Mouse (Mus musculus): ENCODE results near the gene Tmem270. TPM values are rescaled to one million over a fixed set of nuclear protein-coding genes. Genes with fewer than 3 reads are reported as not detected.

Gene Tmem270
- total and polyA plus RNA-seq, 2 experiments from 2014 or later: 0.19 TPM; not detected in 1

DNA sequence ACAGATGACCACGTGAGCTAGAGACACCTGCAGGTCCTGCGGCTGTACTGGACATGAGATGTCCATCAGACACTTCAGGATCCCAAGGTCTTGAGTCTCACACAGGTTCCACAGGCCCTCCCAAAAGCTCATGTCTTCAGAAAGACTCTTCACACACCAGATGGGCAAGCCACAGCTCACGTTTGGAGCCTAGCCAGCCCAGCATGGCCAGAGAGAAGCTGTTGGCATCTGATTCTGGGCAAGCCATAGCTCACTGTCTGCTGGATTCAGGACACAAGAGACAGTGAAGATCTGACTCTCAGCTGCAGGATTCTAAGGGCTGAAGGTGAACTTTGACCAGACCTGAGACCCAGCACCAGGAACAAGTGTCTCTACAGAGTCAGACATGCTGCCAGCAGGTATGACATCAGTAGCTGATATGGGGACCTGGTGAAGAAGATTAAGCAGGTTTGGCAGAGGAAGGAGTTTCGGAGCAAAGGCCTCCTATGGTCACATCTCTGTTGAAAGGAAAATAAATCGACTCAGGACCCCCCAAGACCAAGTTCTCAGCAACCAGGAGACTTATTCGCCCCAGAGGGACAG is 13.7 kb upstream of the Tmem270 start:
- no peak overlapping the region for H3K9ac ChIP-seq (replicated peaks; ENCODE audit: low read length, poor library complexity, severe bottlenecking)
- no peaks in the 10 kb centered on the region for H3K9me3 ChIP-seq (ENCODE audit: low read length)
- H3K36me3 ChIP-seq (ENCODE audit: insufficient read depth, low read length): no peaks in the 10 kb centered on the region
- H3K27me3 ChIP-seq (ENCODE audit: insufficient read depth, low read length): no peaks in the 10 kb centered on the region
- 77% methylated on average over 6 of the region's 6 CpGs for WGBS
- no peak overlapping the region for H3K4me2 ChIP-seq (ENCODE audit: low read depth, low read length, poor library complexity, severe bottlenecking)
- no peak overlapping the region for H3K4me3 ChIP-seq (ENCODE audit: low read depth, low read length)
- H3K4me1 ChIP-seq (ENCODE audit: insufficient read depth, low read length): no peaks in the 10 kb centered on the region
- TF ChIP-seq CTCF (IDR thresholded peaks at IDR 0.05): no peak
- H3K27ac ChIP-seq (ENCODE audit: low read depth, low read length): no peak overlapping the region
- peak; percentile 63 for DNase-seq (ENCODE audit: low spot score)
- ATAC-seq (ENCODE audit: low FRiP score): no peak

DNA sequence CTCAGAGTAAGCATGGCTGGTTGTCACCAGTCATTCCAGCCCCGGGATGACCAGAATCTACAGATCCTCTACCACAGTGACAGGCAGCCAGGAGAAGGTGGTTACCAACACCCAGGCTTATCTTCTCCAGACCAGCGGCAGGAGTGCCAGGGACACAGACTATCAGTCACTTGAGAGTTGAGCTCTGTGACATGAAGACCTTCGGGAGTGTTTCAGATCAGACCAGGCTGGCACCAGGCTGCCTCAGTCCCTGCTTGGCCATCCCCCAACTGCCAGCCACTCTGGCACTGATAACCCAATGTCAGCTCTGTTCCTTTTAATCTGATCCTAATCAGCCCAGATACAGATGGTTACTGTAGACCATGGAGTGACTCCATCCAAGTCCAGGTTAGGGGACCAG is 12.6 kb upstream of the Tmem270 start:
- no peaks in the 10 kb centered on the region for H3K27me3 ChIP-seq (ENCODE audit: insufficient read depth, low read length)
- TF ChIP-seq CTCF (IDR thresholded peaks at IDR 0.05): no peak
- H3K4me3 ChIP-seq (ENCODE audit: low read depth, low read length): no peak overlapping the region
- WGBS: 93% methylated on average over 3 of the region's 3 CpGs
- H3K27ac ChIP-seq (ENCODE audit: low read depth, low read length): no peak overlapping the region
- H3K9me3 ChIP-seq (ENCODE audit: low read length): no peaks in the 10 kb centered on the region
- H3K9ac ChIP-seq (replicated peaks; ENCODE audit: low read length, poor library complexity, severe bottlenecking): no peak overlapping the region
- H3K4me2 ChIP-seq (ENCODE audit: low read depth, low read length, poor library complexity, severe bottlenecking): no peak overlapping the region
- ATAC-seq (ENCODE audit: low FRiP score) (no peak), DNase-seq (ENCODE audit: low spot score) (no peak)
- H3K36me3 ChIP-seq (ENCODE audit: insufficient read depth, low read length): no peaks in the 10 kb centered on the region
- no peaks in the 10 kb centered on the region for H3K4me1 ChIP-seq (ENCODE audit: insufficient read depth, low read length)

DNA sequence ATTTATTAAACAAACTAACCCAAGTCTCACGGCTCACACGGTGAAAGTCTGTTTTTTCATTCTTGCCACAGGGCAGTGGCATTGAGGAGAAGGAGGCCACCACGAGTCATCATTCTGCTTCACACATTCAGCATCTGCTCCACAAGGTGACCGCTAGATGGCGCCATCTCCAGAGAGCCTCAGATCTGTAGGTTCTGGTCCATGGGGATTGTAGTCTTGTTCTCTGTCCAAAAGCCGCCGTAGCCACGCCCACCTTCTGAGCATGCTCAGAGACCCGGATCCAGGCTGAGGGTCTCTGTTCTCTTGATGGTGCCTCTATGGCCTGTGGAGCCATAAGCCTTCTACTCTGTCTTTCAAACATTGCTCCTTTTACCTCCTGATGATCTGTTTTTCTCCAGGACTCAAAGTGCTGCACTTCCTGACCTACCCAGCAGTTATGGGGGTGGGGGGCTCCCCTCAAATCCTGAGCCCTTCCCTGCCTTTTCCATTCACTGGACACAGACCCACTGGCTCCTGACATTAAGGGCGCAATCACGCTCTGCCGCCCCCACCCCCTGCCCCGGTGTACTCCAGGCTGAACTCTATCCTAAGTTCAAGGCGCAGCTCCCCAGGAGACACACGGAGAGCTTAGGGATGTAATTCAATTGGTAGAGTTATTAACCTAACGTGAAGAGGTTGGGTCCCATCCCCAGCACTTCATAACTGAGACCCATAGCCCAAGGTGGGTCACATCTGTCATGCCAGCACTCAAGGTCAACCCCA is 11.7 kb upstream of the Tmem270 start:
- no peak overlapping the region for H3K27ac ChIP-seq (ENCODE audit: low read depth, low read length)
- H3K4me3 ChIP-seq (ENCODE audit: low read depth, low read length): no peak overlapping the region
- no peaks in the 10 kb centered on the region for H3K36me3 ChIP-seq (ENCODE audit: insufficient read depth, low read length)
- 51% methylated on average over 16 of the region's 16 CpGs for WGBS
- DNase-seq (ENCODE audit: low spot score) (peak; percentile 79), ATAC-seq (ENCODE audit: low FRiP score) (no peak)
- H3K9me3 ChIP-seq (ENCODE audit: low read length): no peaks in the 10 kb centered on the region
- H3K4me1 ChIP-seq (ENCODE audit: insufficient read depth, low read length): no peaks in the 10 kb centered on the region
- no peak overlapping the region for H3K9ac ChIP-seq (replicated peaks; ENCODE audit: low read length, poor library complexity, severe bottlenecking)
- H3K27me3 ChIP-seq (ENCODE audit: insufficient read depth, low read length): no peaks in the 10 kb centered on the region
- TF ChIP-seq CTCF (IDR thresholded peaks at IDR 0.05): peak; percentile 65
- H3K4me2 ChIP-seq (ENCODE audit: low read depth, low read length, poor library complexity, severe bottlenecking): no peak overlapping the region

DNA sequence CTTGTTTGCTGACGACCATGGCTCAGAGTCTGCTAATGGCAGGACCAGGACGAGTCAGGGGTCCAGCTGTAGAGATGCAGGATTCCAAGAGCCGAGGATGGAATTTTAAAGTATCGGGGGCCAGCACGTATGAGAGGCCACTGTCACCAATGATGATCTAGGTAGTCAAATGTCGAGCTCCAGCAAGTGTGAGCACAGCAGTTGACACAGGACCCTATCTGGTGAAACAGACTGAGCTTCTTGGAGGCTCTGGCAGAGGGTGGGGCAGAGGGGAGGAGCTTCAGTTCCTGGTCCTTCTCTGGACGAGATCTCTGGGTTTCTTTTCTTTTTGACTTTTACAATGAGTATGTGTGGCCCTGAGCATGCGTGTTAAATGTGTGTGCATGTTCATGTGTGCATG is 8.8 kb upstream of the Tmem270 start, which contains the start of gene Cldn13:
Gene Cldn13, minus strand, starts transcription at position 216 of the 400 bp plus-strand sequence.
- no peak for TF ChIP-seq CTCF (IDR thresholded peaks at IDR 0.05)
- Histone ChIP-seq H3K4me2 (ENCODE audit: low read depth, low read length, poor library complexity, severe bottlenecking) (no peak within 1 kb of the TSS), H3K27me3 (ENCODE audit: insufficient read depth, low read length) (no peaks in the 10 kb centered on the region), H3K36me3 (ENCODE audit: insufficient read depth, low read length) (no peaks in the 10 kb centered on the region), H3K4me3 (ENCODE audit: low read depth, low read length) (no peak within 1 kb of the TSS), H3K9me3 (ENCODE audit: low read length) (no peaks in the 10 kb centered on the region), H3K27ac (ENCODE audit: low read depth, low read length) (no peak within 1 kb of the TSS), H3K4me1 (ENCODE audit: insufficient read depth, low read length) (no peaks in the 10 kb centered on the region), H3K9ac (replicated peaks; ENCODE audit: low read length, poor library complexity, severe bottlenecking) (no peak within 1 kb of the TSS)
- DNase-seq (ENCODE audit: low spot score): no peak
- WGBS: 85% methylated on average over 8 of the region's 8 CpGs
- no peak for ATAC-seq (ENCODE audit: low FRiP score)

DNA sequence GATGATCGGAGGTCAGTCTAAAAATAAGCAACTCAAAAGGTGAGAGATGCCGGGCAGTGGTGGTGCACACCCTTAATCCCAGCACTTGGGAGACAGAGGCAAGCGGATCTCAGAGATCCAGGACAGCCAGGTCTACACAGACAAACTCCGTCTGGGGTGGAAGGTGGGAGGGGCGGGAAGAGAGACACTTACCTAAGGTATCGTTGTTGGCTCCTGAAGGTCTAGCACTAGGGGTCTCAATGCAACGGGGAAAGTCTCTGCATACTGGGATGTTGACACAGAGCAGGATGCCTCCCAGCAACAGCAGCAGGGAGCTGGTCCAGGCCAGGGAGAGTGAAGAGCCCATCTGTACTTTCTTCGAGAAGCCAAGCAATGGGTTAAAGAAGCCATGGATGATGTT is 8.0 kb upstream of the Tmem270 start:
- no peaks in the 10 kb centered on the region for H3K36me3 ChIP-seq (ENCODE audit: insufficient read depth, low read length)
- ATAC-seq (ENCODE audit: low FRiP score) (no peak), DNase-seq (ENCODE audit: low spot score) (no peak)
- no peak overlapping the region for H3K9ac ChIP-seq (replicated peaks; ENCODE audit: low read length, poor library complexity, severe bottlenecking)
- H3K27ac ChIP-seq (ENCODE audit: low read depth, low read length): no peak overlapping the region
- 88% methylated on average over 8 of the region's 8 CpGs for WGBS
- no peak overlapping the region for H3K4me2 ChIP-seq (ENCODE audit: low read depth, low read length, poor library complexity, severe bottlenecking)
- no peak overlapping the region for H3K4me3 ChIP-seq (ENCODE audit: low read depth, low read length)
- TF ChIP-seq CTCF (IDR thresholded peaks at IDR 0.05): no peak
- no peaks in the 10 kb centered on the region for H3K9me3 ChIP-seq (ENCODE audit: low read length)
- H3K4me1 ChIP-seq (ENCODE audit: insufficient read depth, low read length): no peaks in the 10 kb centered on the region
- H3K27me3 ChIP-seq (ENCODE audit: insufficient read depth, low read length): no peaks in the 10 kb centered on the region

DNA sequence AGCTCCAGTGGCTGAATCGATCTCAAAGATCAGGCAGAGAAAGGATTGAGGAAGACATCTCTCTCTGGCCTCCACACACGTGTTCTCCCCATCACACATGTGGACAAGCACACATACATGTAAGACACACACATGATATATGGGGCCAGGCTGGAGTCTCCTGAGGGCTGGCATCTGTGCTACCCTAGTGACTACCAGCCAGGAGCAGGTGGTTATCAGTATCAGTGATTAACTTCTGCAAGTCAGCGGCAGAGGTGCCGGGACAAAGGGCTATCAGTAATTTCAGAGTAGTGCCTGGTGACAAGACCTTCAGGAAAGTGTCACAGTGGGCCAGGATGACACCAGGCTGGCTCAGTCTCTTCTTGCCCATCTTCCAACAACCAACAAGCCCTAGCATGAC is 7.2 kb upstream of the Tmem270 start:
- no peak for TF ChIP-seq CTCF (IDR thresholded peaks at IDR 0.05)
- no peak overlapping the region for H3K27ac ChIP-seq (ENCODE audit: low read depth, low read length)
- ATAC-seq (ENCODE audit: low FRiP score): no peak
- no peaks in the 10 kb centered on the region for H3K27me3 ChIP-seq (ENCODE audit: insufficient read depth, low read length)
- WGBS: 77% methylated on average over 4 of the region's 4 CpGs
- no peak overlapping the region for H3K9ac ChIP-seq (replicated peaks; ENCODE audit: low read length, poor library complexity, severe bottlenecking)
- H3K4me3 ChIP-seq (ENCODE audit: low read depth, low read length): no peak overlapping the region
- DNase-seq (ENCODE audit: low spot score): no peak
- no peak overlapping the region for H3K4me2 ChIP-seq (ENCODE audit: low read depth, low read length, poor library complexity, severe bottlenecking)
- no peaks in the 10 kb centered on the region for H3K36me3 ChIP-seq (ENCODE audit: insufficient read depth, low read length)
- H3K9me3 ChIP-seq (ENCODE audit: low read length): no peaks in the 10 kb centered on the region
- H3K4me1 ChIP-seq (ENCODE audit: insufficient read depth, low read length): no peaks in the 10 kb centered on the region

Measured in midbrain, postnatal 0 days (tissue).